Mouse (Mus musculus): ENCODE results near the gene Gse1.

- TF ChIP-seq HCFC1 (IDR thresholded peaks at IDR 0.05; ENCODE audit: borderline replicate concordance, insufficient read depth, low read length) (no peak), MAFK (IDR thresholded peaks at IDR 0.05; ENCODE audit: insufficient read depth, low read depth, low read length) (no peak), ZC3H11A (IDR thresholded peaks at IDR 0.05; ENCODE audit: borderline replicate concordance, low read depth, low read length) (no peak), CHD2 (IDR thresholded peaks at IDR 0.05; ENCODE audit: low read depth, low read length) (no peak)
These were observed 213.4 kb downstream of the Gse1 start for GRCm38 (mm10) chr8:120441637-120442036.
